Mouse (Mus musculus): ENCODE measurements around the gene Gm20929.
"Not testable (repeated sequence)": the region's sequence is repeated elsewhere in the genome, so short reads cannot be mapped to it uniquely, and the experiment has no call there.

Gm20929 gene

GRCm38 (mm10) chrY:53843649-53844048 is at the start of gene Gm20929:
Gene Gm20929, plus strand, starts transcription at chrY:53843949.
- not testable (repeated sequence) for DNase-seq (ENCODE audit: low read depth in 2 of 2, low spot score in 2 of 2)

All from CD8-positive naive resting alpha-beta T cell, adult 2 months (primary cell).